Mouse (Mus musculus) testis, adult 2 months (tissue): Measurements from ENCODE around the gene Fam83f.

Experiments used
- CTCF ChIP-seq: fragments of 200-500 bp; IDR thresholded peaks from 2 replicates; pipeline ENCODE4 v1.5.1; 2012; ENCODE audit warnings: low read depth, mild to moderate bottlenecking, inconsistent platforms, low read length, moderate library complexity; ENCODE audit not compliant: control insufficient read depth, insufficient read depth, insufficient replicate concordance
- POLR2A ChIP-seq: fragments of 200-500 bp; IDR thresholded peaks from 2 replicates; pipeline ENCODE4 v1.6.1; 2012; ENCODE audit warnings: low read depth, mild to moderate bottlenecking, inconsistent platforms, low read length, moderate library complexity; ENCODE audit not compliant: control insufficient read depth

- TF ChIP-seq CTCF: no peak
- no peak for TF ChIP-seq POLR2A
Observed at GRCm38 (mm10) chr15:80632280-80632893, 39.3 kb upstream of the Fam83f start.
